Mouse (Mus musculus) kidney, postnatal 36 days (tissue): Measurements from ENCODE around the gene Ptbp1.
A peak's percentile ranks its signal among the peaks of the same experiment; 100 is the strongest.

Source experiments
- DNase-seq, 2 experiments: peaks; one replicate each; pipeline ENCODE4 v3.0.0; 2021 to 2022; ENCODE audit warnings: mixed read lengths in 2 of 2

Gene Ptbp1

GRCm38 (mm10) chr10:79853860-79854795 is at the start of gene Ptbp1:
Gene Ptbp1, plus strand, starts transcription at chr10:79854427.
- peak; percentile 100 for DNase-seq

- peak; percentile 82 to 85 for DNase-seq
Measured at GRCm38 (mm10) chr10:79805636-79806035, 48.6 kb upstream of the Ptbp1 start.

- no peak for DNase-seq
Measured at GRCm38 (mm10) chr10:79806331-79806730, 47.9 kb upstream of the Ptbp1 start.

- peak; percentile 44 to 75 for DNase-seq
Measured at GRCm38 (mm10) chr10:79806972-79807371, 47.3 kb upstream of the Ptbp1 start.

- DNase-seq, result peak; percentile 73 to 76
Measured at GRCm38 (mm10) chr10:79807826-79808225, 46.4 kb upstream of the Ptbp1 start.

- peak in 1 of 2 experiments; percentile 60 for DNase-seq
Measured at GRCm38 (mm10) chr10:79808728-79809127, 45.5 kb upstream of the Ptbp1 start.

- peak; percentile 84 to 94 for DNase-seq
Measured at GRCm38 (mm10) chr10:79811736-79812637, 42.2 kb upstream of the Ptbp1 start.

GRCm38 (mm10) chr10:79814271-79814842 is 39.9 kb upstream of the Ptbp1 start:
- peak; percentile 68 to 84 for DNase-seq

- DNase-seq, result peak; percentile 81 to 91
Measured at GRCm38 (mm10) chr10:79815671-79816494, 38.3 kb upstream of the Ptbp1 start.

- DNase-seq, result no peak
Measured at GRCm38 (mm10) chr10:79817111-79817510, 37.1 kb upstream of the Ptbp1 start.

- DNase-seq, result no peak
Measured at GRCm38 (mm10) chr10:79818225-79818624, 36.0 kb upstream of the Ptbp1 start.

- DNase-seq, result no peak
Measured at GRCm38 (mm10) chr10:79819606-79820005, 34.6 kb upstream of the Ptbp1 start.

- no peak for DNase-seq
Measured at GRCm38 (mm10) chr10:79820277-79820676, 34.0 kb upstream of the Ptbp1 start.

GRCm38 (mm10) chr10:79820782-79821181 is 33.4 kb upstream of the Ptbp1 start, which contains the start of gene Misp:
Gene Misp, plus strand, starts transcription at chr10:79820989.
- peak; percentile 72 to 73 for DNase-seq

GRCm38 (mm10) chr10:79821731-79822130 is 32.5 kb upstream of the Ptbp1 start:
- no peak for DNase-seq

- peak; percentile 85 to 87 for DNase-seq
Measured at GRCm38 (mm10) chr10:79822372-79822771, 31.9 kb upstream of the Ptbp1 start.

- DNase-seq, result no peak
Measured at GRCm38 (mm10) chr10:79823011-79823410, 31.2 kb upstream of the Ptbp1 start.

- peak; percentile 54 to 56 for DNase-seq
Measured at GRCm38 (mm10) chr10:79824413-79824812, 29.8 kb upstream of the Ptbp1 start.

- DNase-seq, result no peak
Measured at GRCm38 (mm10) chr10:79831583-79831982, 22.6 kb upstream of the Ptbp1 start.

GRCm38 (mm10) chr10:79832026-79832785 is 22.0 kb upstream of the Ptbp1 start:
- no peak for DNase-seq

- DNase-seq, result no peak
Measured at GRCm38 (mm10) chr10:79832786-79833181, 21.4 kb upstream of the Ptbp1 start.
